Mouse (Mus musculus) hindbrain, postnatal 0 days (tissue): ENCODE measurements around the gene Klk1b3. TPM values are rescaled to one million over a fixed set of nuclear protein-coding genes. Genes with fewer than 3 reads are reported as not detected.
"Not testable (repeated sequence)": the region's sequence is repeated elsewhere in the genome, so short reads cannot be mapped to it uniquely, and the experiment has no call there.

ENCODE experiments used
- ATAC-seq: fragments of 200-750 bp; cut with Nextera tagmentation; 2 replicates; pipeline ENCODE4 v1.8.0; 2017; ENCODE audit warnings: mild to moderate bottlenecking, moderate TSS enrichment, moderate library complexity
- DNase-seq: peaks from one replicate; pipeline ENCODE4 v3.0.0-alpha.2; 2015; ENCODE audit warnings: low spot score
- H3K27ac ChIP-seq: fragments of 300-500 bp; sonication (generic); 2 replicates; pipeline ENCODE4 v1.5.1; 2014; ENCODE audit warnings: mild to moderate bottlenecking
- H3K27me3 ChIP-seq: fragments of 300-500 bp; sonication (generic); 2 replicates; pipeline ENCODE4 v1.6.1; 2014; ENCODE audit warnings: low read length, mixed read lengths; ENCODE audit not compliant: insufficient read depth
- H3K36me3 ChIP-seq: fragments of 300-500 bp; sonication (generic); 2 replicates; pipeline ENCODE4 v1.6.1; 2014; ENCODE audit warnings: low read length, mixed read lengths; ENCODE audit not compliant: insufficient read depth
- H3K4me1 ChIP-seq: fragments of 300-500 bp; sonication (generic); 2 replicates; pipeline ENCODE4 v1.6.1; 2014; ENCODE audit warnings: antibody characterized with exemption, low read length, mixed read lengths; ENCODE audit not compliant: insufficient read depth
- H3K4me2 ChIP-seq: fragments of 300-500 bp; sonication (generic); 2 replicates; pipeline ENCODE4 v1.6.1; 2014; ENCODE audit warnings: low read depth, mild to moderate bottlenecking, low read length, moderate library complexity, mixed read lengths
- H3K4me3 ChIP-seq: fragments of 300-500 bp; sonication (generic); 2 replicates; pipeline ENCODE4 v1.5.1; 2014; ENCODE audit warnings: low read length
- H3K9ac ChIP-seq: fragments of 300-500 bp; sonication (generic); replicated peaks from 2 replicates; pipeline ENCODE4 v1.6.1; 2014; ENCODE audit warnings: mild to moderate bottlenecking, low read length, moderate library complexity, mixed read lengths
- H3K9me3 ChIP-seq: fragments of 300-500 bp; sonication (generic); 2 replicates; pipeline ENCODE4 v1.6.1; 2016; ENCODE audit warnings: low read length, mixed read lengths
- CTCF ChIP-seq: IDR thresholded peaks from 2 replicates; pipeline ENCODE4 v1.5.1; 2016; ENCODE audit warnings: antibody characterized with exemption, control low read depth, low read depth
- WGBS: fragments of 180-500 bp; shearing (Covaris S2); extraction: QIAGEN DNeasy Blood & Tissue Kit; methylation state at CpG from one replicate; pipeline ENCODE4 v1.1.7; 2014; 5-methylcytosine and 5-hydroxymethylcytosine counted together
- polyA plus RNA-seq: library from polyadenylated mRNA; unstranded; fragments of >200 nt; fragmentation: Nextera tagmentation; extraction: Ambion mirVana; gene quantifications from 2 replicates; pipeline ENCODE4 v1.2.1, GENCODE M21; 2015
- total RNA-seq: library from RNA; depleted of rRNA; stranded (reverse); fragments of >200 nt; gene quantifications from 2 replicates; pipeline ENCODE4 v1.2.3, GENCODE M21; 2014; rRNA removed

Gene Klk1b3
- not detected in 2 replicates for total RNA-seq
- not detected in 2 replicates for polyA plus RNA-seq

DNA sequence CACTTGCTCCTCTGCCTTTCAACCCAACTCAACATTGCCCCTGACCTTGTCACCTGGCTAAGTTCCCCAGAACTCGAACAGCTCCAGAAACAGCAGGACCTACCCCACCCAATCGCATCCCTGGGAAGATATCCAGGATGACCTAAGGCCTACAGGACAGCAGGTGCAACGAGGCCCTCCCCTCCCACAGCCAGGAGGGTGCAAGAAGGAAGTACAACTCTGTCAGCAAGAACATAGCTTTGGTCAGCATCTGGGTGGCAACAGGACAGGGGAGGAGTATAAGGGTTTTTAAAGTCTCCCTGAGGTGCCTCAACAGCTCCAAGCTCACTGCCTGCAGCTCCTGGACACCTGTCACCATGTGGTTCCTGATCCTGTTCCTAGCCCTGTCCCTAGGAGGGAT is at the start of gene Klk1b3:
Gene Klk1b3 (plus strand): TSS at position 301 of the 400 bp plus-strand sequence.
- H3K27ac ChIP-seq, result no peak within 1 kb of the TSS
- no peak within 1 kb of the TSS for H3K4me2 ChIP-seq
- H3K9ac ChIP-seq, result no peak within 1 kb of the TSS
- H3K4me1 ChIP-seq, result no peaks in the 10 kb centered on the region
- ATAC-seq, result no peak
- no peak for TF ChIP-seq CTCF
- H3K36me3 ChIP-seq, result no peaks in the 10 kb centered on the region
- H3K4me3 ChIP-seq, result no peak within 1 kb of the TSS
- WGBS, result 62% methylated on average over 3 of the region's 3 CpGs
- no peaks in the 10 kb centered on the region for H3K27me3 ChIP-seq
- no peak for DNase-seq
- no peaks in the 10 kb centered on the region for H3K9me3 ChIP-seq

- no peak for ATAC-seq
These were observed 18.5 kb upstream of the Klk1b3 start for GRCm38 (mm10) chr7:44179299-44180045.

DNA sequence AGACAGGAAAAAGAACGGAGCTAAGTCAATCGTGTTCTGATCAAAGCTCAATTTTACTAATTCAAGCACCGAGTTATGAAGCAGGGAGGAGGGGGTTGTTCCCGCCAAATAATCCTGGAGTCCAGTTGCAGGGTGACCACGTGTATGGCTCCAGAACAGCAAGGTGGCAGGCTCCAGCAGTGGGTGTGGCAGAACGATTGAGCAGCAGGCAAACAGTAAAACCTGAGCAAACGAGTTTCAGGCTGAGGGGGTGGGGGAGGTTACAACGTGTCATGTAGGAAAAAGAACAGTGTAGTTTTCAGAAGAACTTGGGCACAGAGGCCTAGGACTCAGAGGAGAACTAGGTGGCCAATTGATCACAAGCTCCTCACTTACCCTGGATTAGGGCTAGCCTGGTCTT is 11.5 kb upstream of the Klk1b3 start:
- WGBS, result 76% methylated on average over 8 of the region's 8 CpGs
- H3K36me3 ChIP-seq, DNase-seq, H3K4me3 ChIP-seq, H3K9ac ChIP-seq, H3K27me3 ChIP-seq, H3K9me3 ChIP-seq, ATAC-seq, H3K4me2 ChIP-seq, H3K27ac ChIP-seq, H3K4me1 ChIP-seq: not testable (repeated sequence)

More at GRCm38 (mm10) chr7:44179299-44180045, 18.5 kb upstream of the Klk1b3 start:
- no peak for DNase-seq
- no peak overlapping the region for H3K4me2 ChIP-seq
- no peak overlapping the region for H3K4me3 ChIP-seq
- no peak for TF ChIP-seq CTCF
- H3K27ac ChIP-seq, result no peak overlapping the region
- no peaks in the 10 kb centered on the region for H3K36me3 ChIP-seq
- no peaks in the 10 kb centered on the region for H3K27me3 ChIP-seq
- H3K4me1 ChIP-seq, result no peaks in the 10 kb centered on the region
- no peak overlapping the region for H3K9ac ChIP-seq
- no peaks in the 10 kb centered on the region for H3K9me3 ChIP-seq
- 43% methylated on average over 9 of the region's 9 CpGs for WGBS

DNA sequence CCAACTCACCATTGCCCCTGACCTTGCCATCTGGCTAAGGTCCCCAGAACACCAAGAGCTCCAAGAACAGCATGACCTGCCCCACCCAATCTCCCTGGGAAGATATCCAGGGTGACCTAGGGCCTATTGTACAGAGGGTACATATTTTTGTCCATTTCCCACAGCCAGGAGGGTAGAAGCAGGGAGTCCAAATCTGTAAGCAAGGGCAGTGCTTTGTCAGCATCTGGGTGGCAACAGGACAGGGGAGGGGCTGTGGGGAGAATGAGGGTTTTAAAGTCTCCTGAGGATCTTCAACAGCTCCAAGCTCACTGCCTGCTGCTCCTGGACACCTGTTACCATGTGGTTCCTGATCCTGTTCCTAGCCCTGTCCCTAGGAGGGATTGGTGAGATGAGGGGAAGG is 10.1 kb upstream of the Klk1b3 start, which contains the start of gene Klk1b24:
Gene Klk1b24 (plus strand): TSS at position 301 of the 400 bp plus-strand sequence.
- not testable (repeated sequence) for H3K36me3 ChIP-seq, ATAC-seq, H3K27me3 ChIP-seq, DNase-seq, H3K4me1 ChIP-seq, H3K9me3 ChIP-seq, H3K4me3 ChIP-seq, H3K27ac ChIP-seq, H3K4me2 ChIP-seq, H3K9ac ChIP-seq

DNA sequence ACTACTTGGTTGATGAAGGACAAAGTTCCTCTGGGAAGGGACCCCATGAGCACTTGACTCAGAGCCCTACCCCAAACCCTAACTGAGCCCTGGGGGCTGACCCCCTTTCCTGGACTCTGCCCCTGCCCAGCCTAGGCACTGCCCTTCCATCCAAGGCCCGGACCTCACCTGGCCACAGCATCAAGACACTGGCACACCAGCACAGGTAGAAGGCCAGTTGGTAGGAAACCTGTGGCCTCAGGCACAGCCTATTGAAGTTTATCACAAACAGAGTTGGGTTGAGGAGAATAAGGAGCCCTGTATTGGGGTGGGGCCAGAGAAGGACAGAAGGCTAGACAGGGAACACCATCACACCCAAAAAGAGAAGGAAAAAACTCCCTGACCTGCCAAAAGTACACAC is 4.5 kb upstream of the Klk1b3 start:
- not testable (repeated sequence) for DNase-seq, H3K4me3 ChIP-seq, H3K4me2 ChIP-seq, H3K27me3 ChIP-seq, H3K9ac ChIP-seq, H3K27ac ChIP-seq, H3K36me3 ChIP-seq, H3K9me3 ChIP-seq, ATAC-seq, H3K4me1 ChIP-seq
- 92% methylated on average over 1 of the region's 1 CpGs for WGBS

DNA sequence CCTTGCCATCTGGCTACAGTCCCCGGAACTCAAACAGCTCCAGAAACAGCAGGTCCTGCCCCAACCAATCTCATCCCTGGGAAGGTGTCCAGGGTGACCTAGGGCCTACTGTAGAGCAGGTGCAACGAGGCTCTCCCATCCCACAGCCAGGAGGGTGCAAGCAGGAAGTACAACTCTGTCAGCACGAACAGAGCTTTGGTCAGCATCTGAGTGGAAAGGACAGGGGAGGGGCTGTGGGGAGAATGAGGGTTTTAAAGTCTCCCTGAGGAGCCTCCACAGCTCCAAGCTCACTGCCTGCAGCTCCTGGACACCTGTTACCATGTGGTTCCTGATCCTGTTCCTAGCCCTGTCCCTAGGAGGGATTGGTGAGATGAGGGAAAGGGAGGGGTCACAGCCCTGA is 9.1 kb downstream of the Klk1b3 start, which contains the start of gene Klk1b4:
Gene Klk1b4 (plus strand): TSS at position 301 of the 400 bp plus-strand sequence.
- WGBS, result 55% methylated on average over 3 of the region's 3 CpGs
- not testable (repeated sequence) for H3K27me3 ChIP-seq, H3K9me3 ChIP-seq, DNase-seq, ATAC-seq, H3K4me3 ChIP-seq, H3K36me3 ChIP-seq, H3K27ac ChIP-seq, H3K4me2 ChIP-seq, H3K4me1 ChIP-seq, H3K9ac ChIP-seq

GRCm38 (mm10) chr7:44208307-44208706 is 10.3 kb downstream of the Klk1b3 start:
- no peaks in the 10 kb centered on the region for H3K27me3 ChIP-seq
- no peak overlapping the region for H3K4me2 ChIP-seq
- H3K36me3 ChIP-seq, result no peaks in the 10 kb centered on the region
- H3K4me3 ChIP-seq, result no peak overlapping the region
- DNase-seq (no peak), ATAC-seq (no peak)
- no peak overlapping the region for H3K9ac ChIP-seq
- H3K9me3 ChIP-seq, result no peaks in the 10 kb centered on the region
- H3K27ac ChIP-seq, result no peak overlapping the region
- 83% methylated on average over 3 of the region's 3 CpGs for WGBS
- H3K4me1 ChIP-seq, result no peaks in the 10 kb centered on the region
- no peak for TF ChIP-seq CTCF
